Mouse (Mus musculus) MEL (cell line): Measurements from ENCODE around the gene Ak4. TPM values are rescaled to one million over a fixed set of nuclear protein-coding genes. Genes with fewer than 3 reads are reported as not detected.
A peak's percentile ranks its signal among the peaks of the same experiment; 100 is the strongest.

Experiments
- DNase-seq: peaks from one replicate; pipeline ENCODE4 v3.0.0; 2011; ENCODE audit warnings: low read depth, low spot score
- H3K27ac ChIP-seq: 2 replicates; pipeline ENCODE4 v1.5.1; 2012; ENCODE audit warnings: low read depth, mild to moderate bottlenecking, control low read depth, low read length, moderate library complexity; ENCODE audit not compliant: control insufficient read depth
- H3K27me3 ChIP-seq, 2 experiments: fragments of 150-350 bp in 1 of 2; sonication (generic) in 1 of 2; 2 replicates each; pipeline ENCODE4 v1.6.1; 2012; ENCODE audit warnings: low read length in 2 of 2, mild to moderate bottlenecking in 2 of 2, improper control_type of control experiment in 1 of 2, moderate library complexity in 1 of 2; ENCODE audit not compliant: insufficient read depth in 2 of 2, control insufficient read depth in 1 of 2
- H3K36me3 ChIP-seq, 2 experiments: 2 replicates each; pipeline ENCODE4 v1.6.1; 2012 to 2014; ENCODE audit warnings: low read length in 2 of 2, improper control_type of control experiment in 1 of 2, inconsistent platforms in 1 of 2, mild to moderate bottlenecking in 1 of 2; ENCODE audit not compliant: insufficient read depth in 2 of 2, control insufficient read depth in 1 of 2
- H3K4me1 ChIP-seq, 2 experiments: fragments of 150-350 bp in 1 of 2; sonication (generic) in 1 of 2; 2 replicates each; pipeline ENCODE4 v1.6.1; 2012; ENCODE audit warnings: low read length in 2 of 2, improper control_type of control experiment in 1 of 2, mild to moderate bottlenecking in 1 of 2; ENCODE audit not compliant: insufficient read depth in 2 of 2, control insufficient read depth in 1 of 2
- H3K4me3 ChIP-seq, 2 experiments: fragments of 150-350 bp in 1 of 2; sonication (generic) in 1 of 2; 2 replicates each; pipeline ENCODE4 v1.5.1; 2012; ENCODE audit warnings: low read depth in 2 of 2, low read length in 2 of 2, mild to moderate bottlenecking in 2 of 2, moderate library complexity in 2 of 2, control low read depth in 1 of 2, improper control_type of control experiment in 1 of 2; ENCODE audit not compliant: control insufficient read depth in 1 of 2, insufficient read depth in 1 of 2
- H3K79me2 ChIP-seq: 2 replicates; pipeline ENCODE4 v1.6.1; 2012; ENCODE audit warnings: mild to moderate bottlenecking, low read length, moderate library complexity; ENCODE audit not compliant: control insufficient read depth, poor library complexity, insufficient read depth
- H3K9ac ChIP-seq: 2 replicates; pipeline ENCODE4 v1.6.1; 2012; ENCODE audit warnings: low read depth, mild to moderate bottlenecking, control low read depth, low read length, moderate library complexity; ENCODE audit not compliant: control insufficient read depth, poor library complexity, severe bottlenecking
- H3K9me3 ChIP-seq: fragments of 150-350 bp; sonication (generic); replicated peaks from 2 replicates; pipeline ENCODE4 v1.6.1; 2012; ENCODE audit warnings: mild to moderate bottlenecking, low read length, improper control_type of control experiment, moderate library complexity; ENCODE audit not compliant: insufficient read depth
- CHD1 ChIP-seq: IDR thresholded peaks from 2 replicates; pipeline ENCODE4 v1.6.1; 2012; ENCODE audit warnings: low read depth, mild to moderate bottlenecking, inconsistent platforms, low read length, improper control_type of control experiment
- CHD2 ChIP-seq: IDR thresholded peaks from 2 replicates; pipeline ENCODE4 v1.6.1; 2011; ENCODE audit warnings: low read length, improper control_type of control experiment
- CTCF ChIP-seq, 3 experiments: IDR thresholded peaks in 2 of 3; conservative IDR thresholded peaks in 1 of 3; 2 replicates each; pipeline ENCODE4 v1.5.1; 2011 to 2012; ENCODE audit warnings: low read length in 3 of 3, low read depth in 2 of 3, mild to moderate bottlenecking in 2 of 3, improper control_type of control experiment in 1 of 3, inconsistent platforms in 1 of 3, mixed read lengths in 1 of 3, moderate library complexity in 1 of 3; ENCODE audit not compliant: control insufficient read depth in 1 of 3, insufficient read depth in 1 of 3, poor library complexity in 1 of 3, severe bottlenecking in 1 of 3
- ELF1 ChIP-seq: IDR thresholded peaks from 2 replicates; pipeline ENCODE4 v1.6.1; 2014; ENCODE audit warnings: low read depth, mild to moderate bottlenecking, inconsistent platforms, low read length, improper control_type of control experiment, moderate library complexity
- EP300 ChIP-seq, 2 experiments: IDR thresholded peaks; 2 replicates each; pipeline ENCODE4 v1.6.1; 2011; ENCODE audit warnings: improper control_type of control experiment in 2 of 2, low read length in 2 of 2, low read depth in 1 of 2, mild to moderate bottlenecking in 1 of 2
- ETS1 ChIP-seq: IDR thresholded peaks from 2 replicates; pipeline ENCODE4 v1.6.1; 2012; ENCODE audit warnings: low read depth, mild to moderate bottlenecking, inconsistent platforms, low read length, improper control_type of control experiment, moderate library complexity
- GATA1 ChIP-seq: IDR thresholded peaks from 2 replicates; pipeline ENCODE4 v1.6.1; 2011; ENCODE audit warnings: low read depth, low read length, improper control_type of control experiment
- HCFC1 ChIP-seq: IDR thresholded peaks from 2 replicates; pipeline ENCODE4 v1.6.1; 2012; ENCODE audit warnings: low read depth, mild to moderate bottlenecking, inconsistent platforms, low read length, improper control_type of control experiment, moderate library complexity
- KAT2A ChIP-seq: conservative IDR thresholded peaks from 2 replicates; pipeline ENCODE4 v1.6.1; 2012; ENCODE audit warnings: low read depth, low read length, improper control_type of control experiment, inconsistent platforms
- MAX ChIP-seq: IDR thresholded peaks from 2 replicates; pipeline ENCODE4 v1.6.1; 2011; ENCODE audit warnings: low read length, improper control_type of control experiment
- MXI1 ChIP-seq: IDR thresholded peaks from 2 replicates; pipeline ENCODE4 v1.6.1; 2011; ENCODE audit warnings: mild to moderate bottlenecking, low read depth, low read length, improper control_type of control experiment
- MYB ChIP-seq: IDR thresholded peaks from 2 replicates; pipeline ENCODE4 v1.6.1; 2011; ENCODE audit warnings: mild to moderate bottlenecking, low read depth, low read length, improper control_type of control experiment
- MYC ChIP-seq: IDR thresholded peaks from 2 replicates; pipeline ENCODE4 v1.6.1; 2011; ENCODE audit warnings: low read depth, mild to moderate bottlenecking, low read length, improper control_type of control experiment, moderate library complexity
- NELFE ChIP-seq: IDR thresholded peaks from 2 replicates; pipeline ENCODE4 v1.6.1; 2011; ENCODE audit warnings: low read depth, low read length, improper control_type of control experiment
- POLR2A ChIP-seq, 2 experiments: IDR thresholded peaks; 2 replicates each; pipeline ENCODE4 v1.6.1; 2011 to 2012; ENCODE audit warnings: low read length in 2 of 2, mild to moderate bottlenecking in 2 of 2, control low read depth in 1 of 2, improper control_type of control experiment in 1 of 2, low read depth in 1 of 2, moderate library complexity in 1 of 2; ENCODE audit not compliant: control insufficient read depth in 1 of 2, insufficient read depth in 1 of 2, poor library complexity in 1 of 2
- POLR2AphosphoS2 ChIP-seq: IDR thresholded peaks from 2 replicates; pipeline ENCODE4 v1.6.1; 2011; ENCODE audit warnings: low read length, improper control_type of control experiment
- POLR2AphosphoS5 ChIP-seq: IDR thresholded peaks from 2 replicates; pipeline ENCODE4 v1.6.1; 2012; ENCODE audit warnings: low read depth, borderline replicate concordance, mild to moderate bottlenecking, inconsistent platforms, low read length, moderate library complexity, mixed read lengths
- RAD21 ChIP-seq: IDR thresholded peaks from 2 replicates; pipeline ENCODE4 v1.6.1; 2011; ENCODE audit warnings: mild to moderate bottlenecking, low read depth, low read length, improper control_type of control experiment
- RCOR1 ChIP-seq: IDR thresholded peaks from 2 replicates; pipeline ENCODE4 v1.6.1; 2012; ENCODE audit warnings: low read depth, mild to moderate bottlenecking, inconsistent platforms, low read length, improper control_type of control experiment
- SIN3A ChIP-seq: IDR thresholded peaks from 2 replicates; pipeline ENCODE4 v1.6.1; 2012; ENCODE audit warnings: low read length, improper control_type of control experiment, inconsistent platforms
- SMC3 ChIP-seq: IDR thresholded peaks from 2 replicates; pipeline ENCODE4 v1.6.1; 2011; ENCODE audit warnings: low read depth, low read length, improper control_type of control experiment
- TBP ChIP-seq: IDR thresholded peaks from 2 replicates; pipeline ENCODE4 v1.8.0; 2011; ENCODE audit warnings: low read depth, low read length, improper control_type of control experiment
- USF2 ChIP-seq, 2 experiments: IDR thresholded peaks; 2 replicates each; pipeline ENCODE4 v1.6.1; 2011 to 2012; ENCODE audit warnings: improper control_type of control experiment in 2 of 2, low read length in 2 of 2, borderline replicate concordance in 1 of 2, inconsistent platforms in 1 of 2, low read depth in 1 of 2, mild to moderate bottlenecking in 1 of 2; ENCODE audit not compliant: insufficient read depth in 1 of 2
- ZC3H11A ChIP-seq: IDR thresholded peaks from 2 replicates; pipeline ENCODE4 v1.6.1; 2012; ENCODE audit warnings: low read depth, mild to moderate bottlenecking, inconsistent platforms, low read length, improper control_type of control experiment
- ZKSCAN1 ChIP-seq: IDR thresholded peaks from 2 replicates; pipeline ENCODE4 v1.6.1; 2012; ENCODE audit warnings: low read depth, mild to moderate bottlenecking, inconsistent platforms, low read length, improper control_type of control experiment, moderate library complexity
- ZNF384 ChIP-seq: IDR thresholded peaks from 2 replicates; pipeline ENCODE4 v1.6.1; 2012; ENCODE audit warnings: low read depth, mild to moderate bottlenecking, inconsistent platforms, low read length, improper control_type of control experiment
- polyA plus RNA-seq, 2 experiments: library from polyadenylated mRNA; stranded (reverse) in 1 of 2; unstranded in 1 of 2; fragments of >175 nt in 1 of 2; fragments of >200 nt in 1 of 2; gene quantifications; 2 replicates each; pipeline versions ENCODE4 v1.2.1 to v1.2.4; 2012; ENCODE audit warnings: low replicate concordance in 2 of 2, low read depth in 1 of 2; ENCODE audit not compliant: insufficient read length in 2 of 2, insufficient read depth in 1 of 2, missing spikeins in 1 of 2
- total RNA-seq: library from RNA; depleted of rRNA; stranded (reverse); fragments of 300-350 nt; gene quantifications from 2 replicates; pipeline ENCODE4 v1.2.3, GENCODE M21; 2012

The Ak4 gene
- total and polyA plus RNA-seq, 3 experiments = 18.3 to 25.4 TPM; not detected in 1

- Histone ChIP-seq H3K27ac (peak overlapping the region; percentile 34), H3K9me3 (no peaks in the 10 kb centered on the region), H3K36me3 (no peaks in the 10 kb centered on the region; a peak in 2 of 4 replicates), H3K4me1 (peaks cover under 1 to 4% of the 10 kb centered on the region in 2 experiments; a peak in 1 of 4 replicates), H3K9ac (peak overlapping the region; percentile 84), H3K79me2 (peaks cover 33% of the 10 kb centered on the region), H3K4me3 (peak overlapping the region; percentile 66 to 74), H3K27me3 (no peaks in the 10 kb centered on the region)
- DNase-seq = peak; percentile 90
- TF ChIP-seq POLR2A (IDR thresholded peaks at IDR 0.05; ENCODE audit: control insufficient read depth in 1 of 2, insufficient read depth in 1 of 2, low read depth in 1 of 2, low read length in 2 of 2, poor library complexity in 1 of 2) (peak; percentile 20 to 73; a peak in 2 of 4 replicates), CTCF (IDR thresholded peaks at IDR 0.05 in 2 of 3, conservative IDR thresholded peaks at IDR 0.05 in 1 of 3; ENCODE audit: control insufficient read depth in 1 of 3, insufficient read depth in 1 of 3, low read depth in 2 of 3, low read length in 3 of 3, poor library complexity in 1 of 3, severe bottlenecking in 1 of 3) (peak in 2 of 3 experiments; percentile 0 to 13; a peak in 1 of 6 replicates), POLR2AphosphoS5 (no peak), MAX (peak; percentile 82), ZNF384 (no peak), POLR2AphosphoS2 (no peak), ELF1 (peak; percentile 52; the same call in 1 of the 2 replicates), HCFC1 (peak; percentile 73), MYC (0 out of 2 replicates have a peak, but pooled peaks have one; percentile 62), SIN3A (peak; percentile 96), EP300 (IDR thresholded peaks at IDR 0.05; ENCODE audit: low read depth in 1 of 2, low read length in 2 of 2) (peak in 1 of 2 experiments; percentile 33; a peak in 2 of 4 replicates), NELFE (peak; percentile 72), RAD21 (peak; percentile 17), ETS1 (peak; percentile 66), CHD2 (no peak), GATA1 (peak; percentile 21; the same call in 1 of the 2 replicates), MXI1 (peak; percentile 85), TBP (peak; percentile 89), ZC3H11A (0 out of 2 replicates have a peak, but pooled peaks have one; percentile 2), KAT2A (no peak)
These were observed 88.7 kb downstream of the Ak4 start for GRCm38 (mm10) chr4:101507571-101508422.

DNA sequence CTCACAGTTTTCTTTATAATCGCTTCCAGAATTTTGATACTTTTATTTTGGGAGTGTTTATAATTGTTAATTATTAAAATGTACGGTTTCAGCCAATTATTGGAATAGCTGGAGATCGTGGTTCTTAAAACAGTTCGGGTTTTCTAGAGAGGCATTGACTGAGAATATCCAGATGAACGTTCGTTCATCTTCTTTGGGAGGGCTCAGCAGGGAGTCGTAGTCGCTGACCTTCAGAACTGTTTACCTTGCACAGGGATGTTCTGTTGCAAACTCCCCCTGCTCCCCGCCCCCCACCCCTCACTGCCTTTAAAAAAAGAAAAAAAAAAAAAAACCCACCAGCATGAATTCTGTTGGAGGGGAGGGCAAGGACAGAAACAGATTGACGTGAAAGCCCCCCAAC, 89.4 kb downstream of the Ak4 start:
- H3K9me3 ChIP-seq = no peaks in the 10 kb centered on the region
- peak overlapping the region; percentile 84 for H3K9ac ChIP-seq
- H3K27ac ChIP-seq = peak overlapping the region; percentile 94
- peaks cover 39% of the 10 kb centered on the region for H3K79me2 ChIP-seq
- peak overlapping the region; percentile 74 to 80 for H3K4me3 ChIP-seq
- no peak; the same call in 1 of the 2 replicates for TF ChIP-seq SIN3A
- TF ChIP-seq ZNF384 = peak; percentile 48
- no peak for TF ChIP-seq NELFE
- TF ChIP-seq RCOR1 = no peak
- TF ChIP-seq USF2 (IDR thresholded peaks at IDR 0.05; ENCODE audit: borderline replicate concordance in 1 of 2, insufficient read depth in 1 of 2, low read depth in 1 of 2, low read length in 2 of 2) = no peak
- no peak for TF ChIP-seq TBP
- peak; percentile 57; the same call in 1 of the 2 replicates for TF ChIP-seq CHD1
- no peak for TF ChIP-seq SMC3
- TF ChIP-seq MAX = no peak
- no peak for TF ChIP-seq GATA1
- TF ChIP-seq POLR2AphosphoS2 = no peak
- TF ChIP-seq POLR2A (IDR thresholded peaks at IDR 0.05; ENCODE audit: control insufficient read depth in 1 of 2, insufficient read depth in 1 of 2, low read depth in 1 of 2, low read length in 2 of 2, poor library complexity in 1 of 2) = no peak; a peak in 1 of 4 replicates
- no peak for TF ChIP-seq ZKSCAN1
- TF ChIP-seq MYB = no peak
- no peak for TF ChIP-seq ZC3H11A
- TF ChIP-seq, all 39 proteins: peak for 2
- Histone ChIP-seq H3K36me3 (no peaks in the 10 kb centered on the region; a peak in 2 of 4 replicates), H3K4me1 (peaks cover 3 to 5% of the 10 kb centered on the region in 2 experiments; a peak in 1 of 4 replicates), H3K27me3 (no peaks in the 10 kb centered on the region)
- no peak for DNase-seq
